Mouse (Mus musculus): ENCODE measurements around the gene Rorc.

Gene Rorc

GRCm38 (mm10) chr3:94375861-94376260 lies 3.3 kb downstream of the Rorc start:
- no peak for DNase-seq (ENCODE audit: low read depth in 2 of 2, low spot score in 2 of 2)

GRCm38 (mm10) chr3:94377028-94377923 lies 4.7 kb downstream of the Rorc start:
- DNase-seq (ENCODE audit: low read depth in 2 of 2, low spot score in 2 of 2): no peak

- no peak for DNase-seq (ENCODE audit: low read depth in 2 of 2, low spot score in 2 of 2)
Measured at GRCm38 (mm10) chr3:94379831-94380510, 7.4 kb downstream of the Rorc start.

- DNase-seq (ENCODE audit: low read depth in 2 of 2, low spot score in 2 of 2): no peak
Measured at GRCm38 (mm10) chr3:94382308-94382707, 9.7 kb downstream of the Rorc start.

GRCm38 (mm10) chr3:94383476-94383875 lies 10.9 kb downstream of the Rorc start:
- DNase-seq (ENCODE audit: low read depth in 2 of 2, low spot score in 2 of 2): no peak

- no peak for DNase-seq (ENCODE audit: low read depth in 2 of 2, low spot score in 2 of 2)
Measured at GRCm38 (mm10) chr3:94386671-94387070, 14.1 kb downstream of the Rorc start.

- no peak for DNase-seq (ENCODE audit: low read depth in 2 of 2, low spot score in 2 of 2)
Measured at GRCm38 (mm10) chr3:94387391-94387790, 14.8 kb downstream of the Rorc start.

GRCm38 (mm10) chr3:94388047-94388446 lies 15.5 kb downstream of the Rorc start:
- DNase-seq (ENCODE audit: low read depth in 2 of 2, low spot score in 2 of 2): peak in 1 of 2 experiments; percentile 44

- no peak for DNase-seq (ENCODE audit: low read depth in 2 of 2, low spot score in 2 of 2)
Measured at GRCm38 (mm10) chr3:94389420-94389819, 16.8 kb downstream of the Rorc start.

GRCm38 (mm10) chr3:94391001-94391400 lies 18.4 kb downstream of the Rorc start:
- no peak for DNase-seq (ENCODE audit: low read depth in 2 of 2, low spot score in 2 of 2)

GRCm38 (mm10) chr3:94392128-94392527 lies 19.5 kb downstream of the Rorc start:
- DNase-seq (ENCODE audit: low read depth in 2 of 2, low spot score in 2 of 2): no peak

- DNase-seq (ENCODE audit: low read depth in 2 of 2, low spot score in 2 of 2): no peak
Measured at GRCm38 (mm10) chr3:94393049-94393448, 20.5 kb downstream of the Rorc start.

GRCm38 (mm10) chr3:94396336-94396735 lies 23.7 kb downstream of the Rorc start:
- DNase-seq (ENCODE audit: low read depth in 2 of 2, low spot score in 2 of 2): no peak

- DNase-seq (ENCODE audit: low read depth in 2 of 2, low spot score in 2 of 2): no peak
Measured at GRCm38 (mm10) chr3:94396851-94397250, 24.3 kb downstream of the Rorc start.

GRCm38 (mm10) chr3:94398217-94398616 lies 25.6 kb downstream of the Rorc start, which contains the start of gene Lingo4:
Lingo4 (plus strand) TSS chr3:94398517.
- DNase-seq (ENCODE audit: low read depth in 2 of 2, low spot score in 2 of 2): no peak

GRCm38 (mm10) chr3:94398943-94399481 lies 26.4 kb downstream of the Rorc start:
- no peak for DNase-seq (ENCODE audit: low read depth in 2 of 2, low spot score in 2 of 2)

GRCm38 (mm10) chr3:94399663-94400310 lies 27.2 kb downstream of the Rorc start:
- no peak for DNase-seq (ENCODE audit: low read depth in 2 of 2, low spot score in 2 of 2)

- DNase-seq (ENCODE audit: low read depth in 2 of 2, low spot score in 2 of 2): no peak
Measured at GRCm38 (mm10) chr3:94402451-94402850, 29.9 kb downstream of the Rorc start.

- DNase-seq (ENCODE audit: low read depth in 2 of 2, low spot score in 2 of 2): no peak
Measured at GRCm38 (mm10) chr3:94404366-94405054, 31.9 kb downstream of the Rorc start.

GRCm38 (mm10) chr3:94405561-94405960 lies 33.0 kb downstream of the Rorc start:
- no peak for DNase-seq (ENCODE audit: low read depth in 2 of 2, low spot score in 2 of 2)

GRCm38 (mm10) chr3:94412530-94412929 lies 39.9 kb downstream of the Rorc start:
- no peak for DNase-seq (ENCODE audit: low read depth in 2 of 2, low spot score in 2 of 2)

Data from CD8-positive naive resting alpha-beta T cell, adult 2 months (primary cell).